Mouse (Mus musculus) midbrain, embryonic 14.5 days (tissue): Measurements from ENCODE around the gene Gns. TPM values are rescaled to one million over a fixed set of nuclear protein-coding genes. Genes with fewer than 3 reads are reported as not detected.

Experiments
- ATAC-seq: fragments of 200-750 bp; cut with Nextera tagmentation; 2 replicates; pipeline ENCODE4 v1.8.0; 2017; ENCODE audit warnings: moderate number of reproducible peaks, moderate library complexity; ENCODE audit not compliant: low FRiP score, low TSS enrichment
- DNase-seq: peaks from one replicate; pipeline ENCODE4 v3.0.0-alpha.2; 2015
- H3K27ac ChIP-seq: fragments of 300-500 bp; sonication (generic); replicated peaks from 2 replicates; pipeline ENCODE4 v1.5.1; 2014; ENCODE audit warnings: mild to moderate bottlenecking, low read depth, low read length, moderate library complexity
- H3K27me3 ChIP-seq: fragments of 300-500 bp; sonication (generic); 2 replicates; pipeline ENCODE4 v1.6.1; 2014; ENCODE audit warnings: low read length, control low read depth, mixed read lengths; ENCODE audit not compliant: control insufficient read depth, insufficient read depth
- H3K36me3 ChIP-seq: fragments of 300-500 bp; sonication (generic); 2 replicates; pipeline ENCODE4 v1.6.1; 2014; ENCODE audit warnings: low read length, control low read depth; ENCODE audit not compliant: control insufficient read depth, insufficient read depth
- H3K4me1 ChIP-seq: fragments of 300-500 bp; sonication (generic); 2 replicates; pipeline ENCODE4 v1.6.1; 2014; ENCODE audit warnings: mild to moderate bottlenecking, antibody characterized with exemption, low read length, control low read depth; ENCODE audit not compliant: control insufficient read depth, insufficient read depth
- H3K4me2 ChIP-seq: fragments of 300-500 bp; sonication (generic); 2 replicates; pipeline ENCODE4 v1.6.1; 2014; ENCODE audit warnings: mild to moderate bottlenecking, low read length, moderate library complexity
- H3K4me3 ChIP-seq: fragments of 300-500 bp; sonication (generic); replicated peaks from 2 replicates; pipeline ENCODE4 v1.5.1; 2014; ENCODE audit warnings: low read depth, low read length
- H3K9ac ChIP-seq: fragments of 300-500 bp; sonication (generic); replicated peaks from 2 replicates; pipeline ENCODE4 v1.6.1; 2014; ENCODE audit warnings: mild to moderate bottlenecking, low read length, moderate library complexity
- H3K9me3 ChIP-seq: fragments of 300-500 bp; sonication (generic); 2 replicates; pipeline ENCODE4 v1.6.1; 2016; ENCODE audit warnings: low read length, control low read depth, mixed read lengths; ENCODE audit not compliant: control insufficient read depth
- WGBS: fragments of 180-500 bp; shearing (Covaris S2); extraction: QIAGEN DNeasy Blood & Tissue Kit; methylation state at CpG from one replicate; pipeline ENCODE4 v1.1.7; 2014; 5-methylcytosine and 5-hydroxymethylcytosine counted together
- polyA plus RNA-seq: library from polyadenylated mRNA; unstranded; fragments of >200 nt; fragmentation: Nextera tagmentation; extraction: Ambion mirVana; gene quantifications from 2 replicates; pipeline ENCODE4 v1.2.1, GENCODE M21; 2014

Gns gene
- polyA plus RNA-seq, 1 experiment from 2014 or later = 47.2 TPM

GRCm38 (mm10) chr10:121374013-121374412 is 9.1 kb downstream of the Gns start:
- no peak for DNase-seq
- WGBS = 81% methylated on average over 12 of the region's 12 CpGs
- Histone ChIP-seq H3K4me1 (no peaks in the 10 kb centered on the region), H3K9me3 (no peaks in the 10 kb centered on the region), H3K27ac (no peak overlapping the region), H3K4me2 (no peak overlapping the region), H3K4me3 (no peak overlapping the region), H3K27me3 (no peaks in the 10 kb centered on the region), H3K9ac (no peak overlapping the region), H3K36me3 (peaks cover 62% of the 10 kb centered on the region)
- no peak for ATAC-seq

GRCm38 (mm10) chr10:121374693-121375620 is 10.1 kb downstream of the Gns start:
- peaks cover 71% of the 10 kb centered on the region for H3K36me3 ChIP-seq
- WGBS = 92% methylated on average over 17 of the region's 17 CpGs

GRCm38 (mm10) chr10:121375649-121376493 is 11.0 kb downstream of the Gns start:
- Histone ChIP-seq H3K4me1 (no peaks in the 10 kb centered on the region), H3K27ac (no peak overlapping the region), H3K9ac (no peak overlapping the region), H3K27me3 (no peaks in the 10 kb centered on the region), H3K9me3 (no peaks in the 10 kb centered on the region), H3K4me2 (no peak overlapping the region), H3K36me3 (peaks cover 79% of the 10 kb centered on the region), H3K4me3 (no peak overlapping the region)
- no peak for DNase-seq
- no peak for ATAC-seq
- WGBS = 84% methylated on average over 24 of the region's 24 CpGs

More at GRCm38 (mm10) chr10:121374693-121375620, 10.1 kb downstream of the Gns start:
- H3K9me3 ChIP-seq = no peaks in the 10 kb centered on the region
- H3K4me2 ChIP-seq = no peak overlapping the region
- H3K27me3 ChIP-seq = no peaks in the 10 kb centered on the region
- H3K4me1 ChIP-seq = no peaks in the 10 kb centered on the region
- H3K4me3 ChIP-seq = no peak overlapping the region
- DNase-seq = no peak
- H3K27ac ChIP-seq = no peak overlapping the region
- no peak overlapping the region for H3K9ac ChIP-seq
- no peak for ATAC-seq

- WGBS = 94% methylated on average over 24 of the region's 24 CpGs
- Histone ChIP-seq H3K9me3 (no peaks in the 10 kb centered on the region), H3K27ac (no peak overlapping the region), H3K27me3 (no peaks in the 10 kb centered on the region), H3K4me3 (no peak overlapping the region), H3K4me1 (no peaks in the 10 kb centered on the region), H3K36me3 (peaks cover 87% of the 10 kb centered on the region), H3K4me2 (no peak overlapping the region), H3K9ac (no peak overlapping the region)
- DNase-seq (no peak), ATAC-seq (no peak)
Measured at GRCm38 (mm10) chr10:121376530-121377271, 11.8 kb downstream of the Gns start.

- no peak for DNase-seq
- Histone ChIP-seq H3K9ac (no peak overlapping the region), H3K4me2 (no peak overlapping the region), H3K36me3 (peaks cover 94% of the 10 kb centered on the region), H3K4me3 (no peak overlapping the region), H3K27ac (no peak overlapping the region), H3K4me1 (no peaks in the 10 kb centered on the region), H3K27me3 (no peaks in the 10 kb centered on the region), H3K9me3 (no peaks in the 10 kb centered on the region)
- ATAC-seq = no peak
- WGBS = over 99% methylated on average over 3 of the region's 3 CpGs
Measured at GRCm38 (mm10) chr10:121379387-121379786, 14.5 kb downstream of the Gns start.

GRCm38 (mm10) chr10:121381280-121381679 is 16.4 kb downstream of the Gns start:
- no peak overlapping the region for H3K27ac ChIP-seq
- H3K4me3 ChIP-seq = no peak overlapping the region
- H3K9me3 ChIP-seq = no peaks in the 10 kb centered on the region
- ATAC-seq (no peak), DNase-seq (no peak)
- WGBS = 96% methylated on average over 18 of the region's 18 CpGs
- H3K36me3 ChIP-seq = peaks cover 88% of the 10 kb centered on the region
- H3K27me3 ChIP-seq = no peaks in the 10 kb centered on the region
- H3K4me2 ChIP-seq = no peak overlapping the region
- H3K4me1 ChIP-seq = no peaks in the 10 kb centered on the region
- H3K9ac ChIP-seq = no peak overlapping the region

- no peaks in the 10 kb centered on the region for H3K9me3 ChIP-seq
- 95% methylated on average over 13 of the region's 13 CpGs for WGBS
- ATAC-seq = no peak
Measured at GRCm38 (mm10) chr10:121384710-121385109, 19.8 kb downstream of the Gns start.

GRCm38 (mm10) chr10:121385695-121386094 is 20.8 kb downstream of the Gns start:
- H3K36me3 ChIP-seq = peaks cover 87% of the 10 kb centered on the region
- no peak overlapping the region for H3K9ac ChIP-seq
- H3K4me2 ChIP-seq = no peak overlapping the region
- H3K9me3 ChIP-seq = no peaks in the 10 kb centered on the region
- ATAC-seq (no peak), DNase-seq (no peak)
- H3K27ac ChIP-seq = no peak overlapping the region
- no peaks in the 10 kb centered on the region for H3K4me1 ChIP-seq
- 94% methylated on average over 6 of the region's 6 CpGs for WGBS
- H3K4me3 ChIP-seq = no peak overlapping the region
- no peaks in the 10 kb centered on the region for H3K27me3 ChIP-seq

More at GRCm38 (mm10) chr10:121384710-121385109, 19.8 kb downstream of the Gns start:
- Histone ChIP-seq H3K36me3 (peaks cover 85% of the 10 kb centered on the region), H3K9ac (no peak overlapping the region), H3K4me2 (no peak overlapping the region), H3K27ac (no peak overlapping the region), H3K27me3 (no peaks in the 10 kb centered on the region), H3K4me3 (no peak overlapping the region), H3K4me1 (no peaks in the 10 kb centered on the region)
- no peak for DNase-seq
